In the genomic region with DNA sequence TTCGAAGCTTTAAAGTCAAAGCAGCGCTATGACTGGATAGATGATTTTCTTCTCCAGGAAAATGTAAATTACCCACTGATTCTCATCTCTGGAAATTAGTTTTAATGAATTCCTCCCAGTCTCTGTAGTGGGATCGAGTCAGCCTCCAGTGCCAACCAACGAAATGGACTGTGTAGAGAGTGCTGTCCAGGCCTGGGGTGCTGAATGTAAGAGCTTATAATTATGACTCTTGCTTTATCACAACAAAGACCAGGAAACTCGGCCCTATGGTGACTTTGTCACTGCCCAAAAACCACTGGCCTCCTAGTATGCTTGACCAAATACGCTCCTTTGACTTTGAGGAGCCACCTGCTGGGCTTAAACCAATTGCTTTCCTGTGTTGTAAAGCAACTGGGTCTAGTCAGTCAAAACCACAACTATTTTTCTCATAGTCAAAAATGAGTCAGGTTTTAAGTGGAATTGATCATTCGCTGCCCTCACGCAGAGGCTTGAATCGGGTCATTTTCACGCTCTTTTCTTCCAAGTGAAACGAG, we compare ENCODE assay signal across 9 mouse cellular contexts. TPM values are rescaled to one million over a fixed set of nuclear protein-coding genes. Genes with fewer than 3 reads are reported as not detected.
DNase-seq lines count a peak whose midpoint lies in the region; ATAC-seq and TF ChIP-seq lines count a peak whose summit lies in the region.
"Had no signal": no experiment of that assay in that cellular context is flagged by ENCODE, and none has a peak within 500 bp of the region (broad histone marks: within the 10 kb centered on the region; RNA-seq: fewer than 3 reads in every experiment).

No protein-coding gene starts in this region.

- 18% methylated on average over 11 of the region's 11 CpGs for WGBS in kidney, embryonic 15.5 days
- 20% methylated on average over 11 of the region's 11 CpGs for WGBS in hindbrain, embryonic 12.5 days
- 18% methylated on average over 11 of the region's 11 CpGs for WGBS in midbrain, embryonic 13.5 days

- no peak overlapping the region for H3K27ac ChIP-seq in kidney, embryonic 15.5 days
- H3K27ac ChIP-seq in hindbrain, embryonic 12.5 days: 0 out of 2 replicates have a peak overlapping the region, but pooled peaks have one; percentile 88
- H3K27ac ChIP-seq in midbrain, embryonic 13.5 days: peak overlapping the region; percentile 35; the same call in 1 of the 2 replicates
- no peak overlapping the region for H3K27ac ChIP-seq in gastrocnemius, adult 2 months
- H3K27ac ChIP-seq: liver, embryonic 13.5 days had no signal

- no peak for DNase-seq in kidney, adult 18-20 months
- DNase-seq in liver: no peak
- no peak for DNase-seq in gastrocnemius, adult 2 months
- DNase-seq: liver, embryonic 13.5 days had no signal

- H3K27me3 ChIP-seq in kidney, embryonic 15.5 days: peaks cover 71% of the 10 kb centered on the region
- peaks cover 22% of the 10 kb centered on the region for H3K27me3 ChIP-seq in hindbrain, embryonic 12.5 days
- H3K27me3 ChIP-seq in midbrain, embryonic 13.5 days: peaks cover 20% of the 10 kb centered on the region

- no peak for ATAC-seq in kidney, embryonic 15.5 days (replicated peaks; ENCODE audit: low FRiP score)
- ATAC-seq in activated CD4-positive, CD25-positive, alpha-beta regulatory T cell, adult 4 months: peak; percentile 20
- ATAC-seq in hindbrain, embryonic 12.5 days (ENCODE audit: low FRiP score): no peak
- no peak for ATAC-seq in midbrain, embryonic 13.5 days
- no peak; the same call in 1 of the 2 replicates for ATAC-seq in granulocyte monocyte progenitor cell, adult 5-6 weeks (replicated peaks; ENCODE audit: poor library complexity, severe bottlenecking)

- no peak overlapping the region for H3K9ac ChIP-seq in kidney, embryonic 15.5 days
- H3K9ac ChIP-seq in hindbrain, embryonic 12.5 days: peak overlapping the region; percentile 78; the same call in 1 of the 2 replicates
- peak overlapping the region; percentile 93 for H3K9ac ChIP-seq in midbrain, embryonic 13.5 days (replicated peaks)
- H3K9ac ChIP-seq: liver, embryonic 13.5 days had no signal

- H3K4me1 ChIP-seq in kidney, embryonic 15.5 days: peaks cover 26% of the 10 kb centered on the region
- peaks cover 19% of the 10 kb centered on the region for H3K4me1 ChIP-seq in hindbrain, embryonic 12.5 days
- peaks cover 26% of the 10 kb centered on the region for H3K4me1 ChIP-seq in midbrain, embryonic 13.5 days (replicated peaks)

- no peaks in the 10 kb centered on the region for H3K36me3 ChIP-seq in kidney, embryonic 15.5 days
- H3K36me3 ChIP-seq in hindbrain, embryonic 12.5 days: no peaks in the 10 kb centered on the region
- H3K36me3 ChIP-seq in midbrain, embryonic 13.5 days: peaks cover 2% of the 10 kb centered on the region
- H3K36me3 ChIP-seq: liver, embryonic 13.5 days had no signal

- no peaks in the 10 kb centered on the region for H3K9me3 ChIP-seq in kidney, embryonic 15.5 days (replicated peaks)
- H3K9me3 ChIP-seq in hindbrain, embryonic 12.5 days (replicated peaks): no peaks in the 10 kb centered on the region
- no peaks in the 10 kb centered on the region for H3K9me3 ChIP-seq in midbrain, embryonic 13.5 days
- H3K9me3 ChIP-seq: liver, embryonic 13.5 days had no signal

- peak overlapping the region; percentile 99; the same call in 1 of the 2 replicates for H3K4me2 ChIP-seq in kidney, embryonic 15.5 days
- peak overlapping the region; percentile 72 for H3K4me2 ChIP-seq in hindbrain, embryonic 12.5 days (replicated peaks)
- peak overlapping the region; percentile 94 for H3K4me2 ChIP-seq in midbrain, embryonic 13.5 days (replicated peaks)

- TF ChIP-seq CTCF in gastrocnemius, adult 2 months (IDR thresholded peaks at IDR 0.05): no peak

- H3K4me3 ChIP-seq in kidney, embryonic 15.5 days (replicated peaks): no peak overlapping the region
- peak overlapping the region; percentile 66 for H3K4me3 ChIP-seq in hindbrain, embryonic 12.5 days
- peak overlapping the region; percentile 85 for H3K4me3 ChIP-seq in midbrain, embryonic 13.5 days (replicated peaks)
- no peak overlapping the region for H3K4me3 ChIP-seq in gastrocnemius, adult 2 months

- intact Hi-C loops in gastrocnemius, adult 2 months (cut with DNase I): no loop called here

RNA-seq across cellular contexts. Expression of a gene that starts 41.9 kb away (rescaled TPM):
- polyA plus RNA-seq in kidney, embryonic 15.5 days (2015; fragmentation: Nextera tagmentation; extraction: Ambion mirVana): 0.33 and 0.57 TPM in 2 replicates
- 1 to 10 TPM; 5.0 to 5.7 TPM for polyA plus RNA-seq in activated CD4-positive, CD25-positive, alpha-beta regulatory T cell, adult 4 months (2017; shearing (Covaris generic))
- 6.7 and 7.9 TPM in 2 replicates for polyA plus RNA-seq in hindbrain, embryonic 12.5 days (2016; fragmentation: Nextera tagmentation; extraction: Ambion mirVana)
- polyA plus RNA-seq in midbrain, embryonic 13.5 days (2015; fragmentation: Nextera tagmentation; extraction: Ambion mirVana): 9.2 TPM in 2 replicates
- not detected in 2 replicates for total RNA-seq in granulocyte monocyte progenitor cell, adult 5-6 weeks (2014; fragmentation: Nextera tagmentation)
- total RNA-seq in granulocyte monocyte progenitor cell, adult 5-6 weeks (2017): 2.6 and 7.3 TPM in 2 replicates
- total RNA-seq in gastrocnemius, adult 2 months (2021): under 1 TPM; 0.20 to 0.36 TPM

RNA-seq across cellular contexts. Expression of a gene that starts 55.7 kb away (rescaled TPM):
- polyA plus RNA-seq in kidney, embryonic 15.5 days (2015; fragmentation: Nextera tagmentation; extraction: Ambion mirVana): 41.5 and 46.0 TPM in 2 replicates
- polyA plus RNA-seq in activated CD4-positive, CD25-positive, alpha-beta regulatory T cell, adult 4 months (2017; shearing (Covaris generic)): 1 to 10 TPM; 7.2 to 9.1 TPM
- 50.8 and 54.1 TPM in 2 replicates for polyA plus RNA-seq in hindbrain, embryonic 12.5 days (2016; fragmentation: Nextera tagmentation; extraction: Ambion mirVana)
- 33.9 and 36.9 TPM in 2 replicates for polyA plus RNA-seq in midbrain, embryonic 13.5 days (2015; fragmentation: Nextera tagmentation; extraction: Ambion mirVana)
- total RNA-seq in granulocyte monocyte progenitor cell, adult 5-6 weeks (2014; fragmentation: Nextera tagmentation): 13.6 and 15.6 TPM in 2 replicates
- 7.1 and 9.4 TPM in 2 replicates for total RNA-seq in granulocyte monocyte progenitor cell, adult 5-6 weeks (2017)
- total RNA-seq in gastrocnemius, adult 2 months (2021): 10 to 100 TPM; 27.3 to 34.0 TPM

Comparison
In these comparisons a context has a peak if more than half of its experiments do, and no peak if none do; other contexts are left out.
1. H3K27ac ChIP-seq: peak in hindbrain, embryonic 12.5 days (single experiment) and midbrain, embryonic 13.5 days (single experiment); none in kidney, embryonic 15.5 days (single experiment) and gastrocnemius, adult 2 months (single experiment).
2. H3K4me3 ChIP-seq: peak in hindbrain, embryonic 12.5 days (single experiment) and midbrain, embryonic 13.5 days (single experiment); none in kidney, embryonic 15.5 days (single experiment) and gastrocnemius, adult 2 months (single experiment).
3. Peak in every context shown above with its lines, with median percentiles within 50 percentile points of each other: H3K4me2 ChIP-seq.